Mouse (Mus musculus) G1E (cell line): ENCODE results near the gene Olfr209.
A peak's percentile ranks its signal among the peaks of the same experiment; 100 is the strongest.

Experiments used
- CTCF ChIP-seq: IDR thresholded peaks from 2 replicates; pipeline ENCODE4 v1.5.1; 2012; ENCODE audit warnings: low read depth, low read length, inconsistent platforms, mixed read lengths
- GATA1 ChIP-seq: IDR thresholded peaks from 2 replicates; pipeline ENCODE4 v1.6.1; 2012; ENCODE audit warnings: borderline replicate concordance, low read length, inconsistent platforms, mixed read lengths
- POLR2AphosphoS5 ChIP-seq: IDR thresholded peaks from 2 replicates; pipeline ENCODE4 v1.6.1; 2012; ENCODE audit warnings: low read depth, low read length, inconsistent platforms; ENCODE audit not compliant: insufficient replicate concordance
- TAL1 ChIP-seq: conservative IDR thresholded peaks from 2 replicates; pipeline ENCODE4 v1.6.1; 2012; ENCODE audit warnings: low read depth, low read length, inconsistent platforms, mixed read lengths

DNA sequence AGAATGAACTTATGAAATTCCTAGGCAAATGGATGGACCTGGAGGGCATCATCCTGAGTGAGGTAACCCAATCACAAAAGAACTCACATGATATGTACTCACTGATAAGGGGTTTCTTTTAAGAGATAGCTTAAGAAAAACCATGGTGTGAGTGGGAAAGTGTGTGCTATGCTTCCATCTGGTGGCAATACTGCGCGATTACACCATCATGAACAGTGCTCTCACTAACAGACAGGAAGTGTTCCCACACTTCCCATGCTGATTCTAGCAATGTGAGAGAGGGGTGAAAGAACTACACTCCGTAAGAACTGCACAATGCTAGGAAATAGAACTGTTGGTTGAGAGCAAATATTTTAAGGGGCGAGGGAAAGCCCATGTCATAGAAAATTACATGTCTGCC is 39.9 kb upstream of the Olfr209 start:
- TF ChIP-seq CTCF (peak; percentile 79), GATA1 (no peak), TAL1 (no peak), POLR2AphosphoS5 (no peak)
